Mouse (Mus musculus): ENCODE results near the gene Edar.

Gene Edar

DNA sequence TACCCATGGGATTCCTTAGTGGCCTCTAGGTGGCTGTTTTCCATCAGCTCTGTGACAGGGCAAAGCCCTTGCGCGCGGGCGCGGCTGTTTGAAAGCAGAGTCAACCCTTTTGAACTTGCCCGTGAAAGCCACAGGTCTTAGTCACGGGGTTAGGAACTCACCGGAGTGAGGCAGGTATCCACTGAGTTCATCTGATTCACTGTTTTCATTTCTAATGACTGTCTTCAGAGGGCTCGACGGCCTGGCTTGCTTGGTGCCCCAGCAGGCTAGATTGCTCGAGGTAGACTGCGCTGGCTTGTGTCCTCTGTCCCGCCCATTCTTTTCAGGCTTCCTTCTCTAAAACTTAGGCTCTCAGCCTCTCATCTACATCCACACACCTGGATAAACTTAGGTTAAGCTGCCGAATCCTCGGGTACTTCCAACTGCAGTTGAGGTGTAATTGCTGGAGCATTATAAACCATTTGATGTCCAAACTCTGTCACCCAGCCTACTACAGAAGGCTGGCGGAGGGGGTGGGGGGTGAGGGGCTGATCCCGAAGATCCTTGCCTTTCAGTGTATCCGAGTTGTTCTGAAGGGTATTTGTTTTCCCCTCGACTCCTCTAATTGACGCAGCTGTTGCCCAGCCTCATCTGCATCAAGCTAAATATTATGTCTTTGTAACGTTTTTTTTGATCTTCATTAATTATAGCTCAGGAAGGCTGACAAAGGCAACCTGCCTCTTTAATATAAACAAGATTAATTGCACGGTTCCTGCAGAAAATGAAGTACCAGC, 24.0 kb downstream of the Edar start:
- DNase-seq (ENCODE audit: low spot score in 2 of 2) = no peak

DNA sequence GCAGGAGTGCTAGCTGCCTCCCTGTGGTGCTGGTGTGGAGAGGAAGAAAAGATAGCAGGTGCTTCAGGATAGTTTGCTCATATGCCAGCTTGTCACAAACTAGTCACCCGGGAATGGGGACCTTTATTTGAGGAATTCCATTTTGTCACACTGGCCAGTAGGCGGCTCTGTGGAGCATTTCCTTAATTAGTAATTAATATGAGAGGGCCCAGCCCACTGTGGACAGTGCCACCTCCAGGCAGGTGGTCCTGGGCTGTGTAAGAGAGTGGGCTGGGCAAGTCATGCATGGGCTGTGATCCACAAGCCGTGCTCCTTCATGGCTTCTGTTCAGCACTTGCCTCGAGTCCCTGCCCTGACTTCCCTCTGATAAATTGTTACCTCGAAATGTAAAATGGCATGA, 26.7 kb downstream of the Edar start:
- DNase-seq (ENCODE audit: low spot score in 2 of 2) = no peak

DNA sequence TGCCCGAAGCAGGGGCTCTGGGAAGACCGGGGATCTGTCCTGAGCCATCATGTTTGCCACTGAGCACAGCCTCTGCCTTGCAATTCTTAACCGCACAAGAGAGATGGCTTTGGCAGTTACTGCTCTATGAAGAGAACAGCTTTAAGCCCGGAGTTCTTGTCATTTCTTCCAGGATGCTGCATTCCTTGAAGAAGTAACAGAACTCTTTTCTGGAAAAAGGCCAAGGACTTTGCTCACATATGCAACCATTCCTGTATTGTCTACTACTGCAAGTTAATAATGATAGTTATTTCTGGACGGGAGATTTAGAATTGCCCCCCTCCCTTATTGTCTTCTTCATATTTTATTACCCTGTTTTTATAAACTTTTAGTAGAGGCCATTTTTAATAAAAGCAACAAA, 30.8 kb downstream of the Edar start:
- no peak for DNase-seq (ENCODE audit: low spot score in 2 of 2)

DNA sequence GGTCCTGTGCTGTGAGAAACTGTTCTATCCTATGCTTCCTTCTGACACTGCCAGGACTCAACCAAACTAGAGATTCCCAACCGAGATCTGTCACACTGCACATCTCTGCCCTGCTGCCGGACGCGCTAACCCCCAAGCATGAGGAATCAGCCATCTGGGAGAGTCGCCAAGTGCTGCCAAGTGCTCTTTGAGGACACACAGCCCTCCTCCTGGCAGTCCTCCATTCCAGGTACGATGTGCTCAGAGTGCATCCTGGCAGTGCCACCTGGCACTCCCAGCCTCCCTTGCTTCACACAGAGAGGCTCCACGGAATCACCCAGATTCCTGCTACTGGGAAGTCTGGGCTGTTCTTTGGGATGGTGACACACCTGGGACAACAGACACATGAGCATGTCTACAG, 31.3 kb downstream of the Edar start:
- DNase-seq (ENCODE audit: low spot score in 2 of 2) = no peak

DNA sequence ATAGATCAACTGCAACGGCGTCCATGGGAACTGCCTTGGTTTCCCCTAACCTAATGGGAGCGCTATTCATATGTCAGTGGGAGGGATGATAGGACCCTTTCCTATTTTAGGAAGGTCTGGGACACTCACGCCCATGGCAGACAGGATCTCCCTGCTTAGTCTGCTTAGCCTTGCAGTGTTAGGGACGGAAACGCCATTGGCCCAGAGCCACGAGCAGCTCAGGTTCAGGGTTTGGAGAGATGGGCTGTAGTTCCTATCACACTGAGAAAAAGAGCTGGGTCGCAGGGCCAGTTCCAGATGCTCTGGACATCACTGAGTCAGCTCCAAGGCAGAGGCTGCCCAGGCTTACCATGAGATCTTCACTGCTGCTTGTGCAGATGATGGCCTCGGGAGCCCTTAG, 32.5 kb downstream of the Edar start:
- no peak for DNase-seq (ENCODE audit: low spot score in 2 of 2)

DNA sequence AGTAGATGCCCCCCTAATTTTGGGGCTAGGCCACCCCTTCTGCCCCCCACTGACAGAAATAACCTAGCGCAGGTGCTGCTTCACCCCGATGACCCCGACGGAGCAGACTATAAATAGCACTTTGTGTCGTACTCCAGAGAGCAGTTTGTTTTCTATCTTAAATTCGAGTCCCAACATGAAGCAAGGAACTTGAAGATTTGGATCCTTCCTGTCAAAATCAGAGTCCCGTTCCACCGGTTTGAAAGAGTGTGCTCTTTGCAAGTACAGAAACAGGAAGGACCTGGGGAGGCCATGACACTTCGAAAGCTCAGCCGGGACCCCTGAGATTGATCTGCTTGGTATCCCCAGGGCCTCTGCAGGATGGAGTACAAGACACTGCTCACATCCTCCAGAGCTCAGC, 33.8 kb downstream of the Edar start:
- no peak for DNase-seq (ENCODE audit: low spot score in 2 of 2)

DNA sequence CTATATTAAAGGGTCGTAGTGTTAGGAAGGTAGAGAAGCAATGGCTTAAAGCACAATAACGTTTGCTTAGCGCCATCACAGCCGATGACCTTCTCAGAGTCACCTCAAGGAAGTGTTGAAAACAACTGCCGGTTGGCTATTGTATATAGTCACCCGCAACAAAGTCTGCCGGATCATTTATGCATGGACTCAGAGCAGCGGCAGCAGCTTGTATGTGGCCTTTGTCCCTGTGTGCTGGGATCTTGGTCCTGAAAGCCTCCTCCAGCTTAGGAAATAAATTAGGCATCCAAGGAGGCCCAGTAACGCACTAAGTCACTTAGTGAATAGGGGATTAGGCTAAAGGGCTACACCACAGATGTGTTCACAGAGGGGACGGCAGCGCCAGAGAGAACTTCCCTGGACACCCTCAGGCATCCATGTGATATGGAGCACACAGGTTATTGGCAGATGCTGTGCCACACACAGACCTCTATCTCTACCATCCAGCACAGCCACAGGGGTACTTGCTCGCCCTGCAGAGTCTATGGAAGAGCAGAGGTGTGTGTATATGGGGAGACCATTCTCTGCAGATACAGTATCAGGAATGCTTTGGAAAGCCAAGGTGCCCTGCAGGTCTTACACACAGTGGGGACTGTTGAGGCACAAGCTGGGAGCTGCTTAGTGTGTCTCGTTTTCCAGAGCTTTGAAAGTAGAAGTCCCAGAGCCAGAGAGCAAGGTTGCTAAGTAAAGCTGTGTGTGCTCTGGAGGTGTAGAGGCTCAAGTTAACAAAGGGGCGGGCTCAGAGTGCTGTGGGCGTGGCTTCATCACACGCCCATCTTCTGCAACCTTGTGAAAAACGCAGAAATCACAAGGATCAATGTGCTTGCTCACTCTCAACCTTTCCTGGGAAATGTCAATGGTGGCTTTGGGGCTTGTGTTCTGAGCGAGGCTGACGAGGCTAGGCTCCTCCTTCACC, 34.7 kb downstream of the Edar start:
- no peak for DNase-seq (ENCODE audit: low spot score in 2 of 2)

DNA sequence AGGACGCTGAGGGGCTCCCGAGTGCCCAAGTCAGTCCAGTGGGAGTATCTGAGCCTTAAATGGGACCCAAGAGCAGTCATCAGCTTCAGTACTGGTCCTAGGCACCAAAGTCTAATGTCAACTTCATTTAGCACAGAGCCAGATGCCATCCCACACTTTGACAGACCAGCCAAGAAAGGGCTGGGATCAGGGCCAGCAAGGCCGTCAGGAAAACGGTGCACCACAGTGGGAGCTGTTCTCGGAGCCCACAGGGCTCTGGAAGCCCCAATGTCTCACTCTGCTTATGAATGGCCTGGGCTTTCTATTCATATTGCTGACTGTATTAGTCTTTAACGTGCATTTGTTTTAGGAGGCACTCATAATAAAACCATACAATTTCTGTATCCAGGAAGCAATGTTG, 36.2 kb downstream of the Edar start:
- DNase-seq (ENCODE audit: low spot score in 2 of 2) = peak; percentile 23 to 28

DNA sequence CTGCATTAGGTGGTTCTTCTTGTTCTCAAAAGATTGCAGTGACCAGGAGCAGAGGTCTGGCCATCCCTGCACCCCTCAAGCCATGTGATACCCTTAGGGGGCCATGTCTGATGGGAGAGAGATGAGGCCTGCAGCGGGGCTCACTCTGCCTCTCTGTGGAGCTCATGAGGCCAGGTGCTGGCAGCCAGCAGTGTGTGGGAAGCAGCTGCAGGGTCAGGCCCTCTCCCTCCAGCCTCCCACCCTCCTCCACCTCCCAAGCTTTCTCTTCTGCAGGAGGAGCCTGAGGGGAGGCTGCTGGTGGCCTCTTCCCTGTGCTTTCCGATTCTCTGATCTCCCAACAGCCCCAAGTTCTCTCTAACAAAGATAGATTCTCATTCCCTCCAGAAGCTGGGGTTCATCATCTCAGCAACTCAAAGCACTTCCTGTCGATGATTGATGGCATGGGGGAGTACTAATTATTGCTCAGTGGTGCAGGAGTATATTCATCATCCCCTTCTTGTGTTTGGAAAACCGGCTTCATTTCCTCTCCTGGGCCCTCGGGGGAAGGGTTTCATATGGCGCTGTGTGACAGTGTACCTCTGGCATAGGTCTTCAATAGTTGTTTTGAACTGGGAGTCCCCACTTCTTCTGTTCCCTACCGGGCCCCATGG, 38.9 kb downstream of the Edar start:
- DNase-seq (ENCODE audit: low spot score in 2 of 2) = no peak

DNA sequence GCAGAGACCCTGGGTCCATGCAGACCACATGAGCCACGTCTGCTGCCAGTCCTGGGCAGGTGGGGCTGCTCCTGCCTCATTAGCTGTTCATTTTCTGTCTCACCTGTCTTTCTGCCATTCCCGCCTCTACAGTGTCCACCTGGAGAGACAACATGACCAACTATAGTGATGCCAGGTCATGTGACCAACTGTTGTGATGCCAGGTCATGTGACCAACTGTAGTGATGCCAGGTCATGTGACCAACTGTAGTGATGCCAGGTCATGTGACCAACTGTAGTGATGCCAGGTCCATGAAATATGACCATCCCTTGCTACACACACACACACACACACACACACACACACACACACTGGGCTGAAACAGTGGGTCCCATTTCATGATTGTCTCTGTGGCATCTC, 41.9 kb downstream of the Edar start:
- DNase-seq (ENCODE audit: low spot score in 2 of 2) = no peak

DNA sequence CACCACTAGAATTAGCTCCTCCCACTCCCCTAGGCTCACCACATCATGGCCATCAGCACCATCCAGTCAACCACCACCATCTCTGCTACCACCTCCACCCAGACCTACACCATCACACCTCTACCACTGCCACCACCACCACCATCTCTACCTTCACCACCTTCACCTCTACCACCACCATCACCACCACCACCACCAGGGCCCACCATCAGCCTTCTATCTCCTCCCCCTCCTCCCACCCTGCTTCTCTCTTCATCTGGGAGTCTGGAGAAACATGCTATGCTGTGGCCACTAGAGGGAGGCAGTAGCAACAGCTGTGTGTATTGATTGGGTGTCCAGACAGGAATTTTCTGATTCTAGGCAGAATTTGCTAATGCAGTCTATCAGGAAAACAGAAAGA, 47.9 kb downstream of the Edar start:
- peak; percentile 35 to 45 for DNase-seq (ENCODE audit: low spot score in 2 of 2)

DNA sequence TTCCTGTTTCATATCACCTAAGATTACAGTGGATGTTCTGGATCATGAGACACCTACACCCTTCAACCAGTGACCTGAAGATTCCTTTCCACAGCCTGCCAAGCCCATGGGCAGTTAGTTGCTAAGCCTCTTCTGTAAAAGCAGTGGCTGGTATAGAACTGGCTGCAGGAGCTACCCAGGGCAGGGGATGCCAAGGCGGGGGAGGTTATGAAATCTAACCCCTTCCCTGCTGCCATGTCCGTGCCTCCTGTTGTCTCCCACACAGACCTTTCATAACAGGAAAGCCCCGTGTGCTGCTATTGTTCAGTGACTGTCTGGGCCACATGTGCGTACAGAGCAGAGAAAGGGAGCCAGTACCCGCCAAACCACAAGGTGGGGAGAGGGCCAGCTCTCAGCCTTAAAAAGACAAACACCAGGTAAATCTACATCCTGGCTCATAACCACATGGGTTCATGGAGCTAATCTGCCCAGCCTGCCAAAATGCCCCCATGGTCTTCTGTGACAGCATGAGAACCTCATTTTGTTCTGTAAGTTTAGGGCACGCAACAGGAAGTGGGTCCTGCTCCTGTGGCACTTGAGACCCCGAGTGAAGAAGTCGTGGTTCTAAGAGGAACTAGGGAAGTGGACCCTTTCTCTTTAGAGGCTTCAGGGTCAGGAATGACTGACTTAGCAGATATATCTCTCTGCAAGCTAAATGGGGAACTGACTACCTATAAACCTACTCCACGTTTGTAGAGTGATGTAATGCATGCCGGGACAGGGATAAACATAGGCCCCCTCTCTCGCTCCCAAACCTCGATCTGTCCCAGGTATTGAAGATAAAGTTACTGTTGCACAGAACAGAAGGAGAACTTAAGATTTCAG, 50.4 kb downstream of the Edar start:
- no peak for DNase-seq (ENCODE audit: low spot score in 2 of 2)

DNA sequence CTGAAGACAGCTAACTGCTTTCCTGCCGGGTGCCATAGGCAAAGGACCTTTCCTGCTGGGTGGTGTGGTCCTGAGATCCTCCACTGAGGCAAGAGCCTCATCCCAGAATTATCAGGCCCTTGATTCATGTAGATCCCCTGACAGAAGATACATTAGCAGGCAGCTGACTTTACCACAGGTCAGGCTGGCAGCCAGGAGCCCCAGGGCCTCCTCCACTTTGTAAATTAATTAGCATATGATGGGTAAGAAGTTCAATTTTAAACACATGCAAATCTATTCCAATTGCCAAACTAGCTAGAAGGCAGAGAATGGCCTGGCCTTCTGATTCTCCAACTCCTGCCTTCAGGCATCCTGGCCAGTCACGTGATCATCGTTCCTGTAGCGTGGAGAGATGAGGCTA, 56.2 kb downstream of the Edar start:
- no peak for DNase-seq (ENCODE audit: low spot score in 2 of 2)

DNA sequence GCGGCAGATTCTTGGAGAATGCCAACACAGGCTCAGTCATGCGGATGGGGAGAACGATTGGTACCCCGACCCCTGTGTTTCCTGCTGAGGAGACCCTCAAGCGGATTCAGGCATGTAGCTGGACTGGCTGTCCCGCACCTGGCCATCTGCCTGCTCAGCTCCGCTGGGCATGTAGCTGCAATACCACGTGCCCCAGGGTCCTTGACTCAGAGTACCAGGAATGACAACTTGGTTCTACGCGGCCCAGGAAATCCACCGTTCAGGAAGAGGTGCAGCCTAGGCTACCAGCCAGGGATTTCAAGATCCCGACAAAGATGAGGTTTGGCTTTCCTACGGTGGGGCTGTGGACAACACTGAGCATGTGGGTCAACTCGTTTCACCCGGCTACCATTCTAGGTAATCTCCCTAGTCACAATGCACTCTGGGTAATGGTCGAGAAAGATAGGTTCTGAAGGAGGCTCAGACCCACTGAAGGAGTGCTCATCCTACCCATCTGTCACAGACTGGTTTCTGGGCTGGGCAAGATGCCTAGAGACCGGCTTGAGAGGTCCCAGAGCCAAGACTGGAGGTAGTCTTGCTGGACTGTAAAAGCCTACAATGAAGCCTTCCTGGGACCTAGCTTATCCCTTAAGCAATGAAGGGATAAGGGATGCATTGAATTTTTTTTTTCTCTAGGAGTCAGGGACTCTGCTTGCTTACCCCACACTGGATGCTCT, 56.8 kb downstream of the Edar start:
- no peak for DNase-seq (ENCODE audit: low spot score in 2 of 2)

DNA sequence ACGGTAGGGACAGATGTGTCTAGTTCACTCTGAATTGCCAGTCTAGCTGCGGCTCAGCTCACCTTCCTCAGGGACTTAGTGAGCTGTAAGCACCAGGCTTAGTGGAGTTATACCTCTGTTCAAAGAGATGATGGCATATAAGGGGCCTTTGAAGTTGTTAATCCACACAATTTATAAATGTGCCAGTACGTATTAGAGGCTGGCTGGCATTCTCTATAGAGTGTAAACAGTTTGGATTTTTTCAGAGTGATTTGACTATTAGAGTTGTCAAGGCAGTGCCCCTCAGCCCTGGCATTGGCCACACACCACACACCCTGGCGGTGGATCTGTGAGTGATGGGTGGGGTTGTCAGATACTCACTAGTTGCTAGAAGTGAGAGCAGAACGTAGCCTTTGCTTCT, 58.9 kb downstream of the Edar start:
- no peak for DNase-seq (ENCODE audit: low spot score in 2 of 2)

DNA sequence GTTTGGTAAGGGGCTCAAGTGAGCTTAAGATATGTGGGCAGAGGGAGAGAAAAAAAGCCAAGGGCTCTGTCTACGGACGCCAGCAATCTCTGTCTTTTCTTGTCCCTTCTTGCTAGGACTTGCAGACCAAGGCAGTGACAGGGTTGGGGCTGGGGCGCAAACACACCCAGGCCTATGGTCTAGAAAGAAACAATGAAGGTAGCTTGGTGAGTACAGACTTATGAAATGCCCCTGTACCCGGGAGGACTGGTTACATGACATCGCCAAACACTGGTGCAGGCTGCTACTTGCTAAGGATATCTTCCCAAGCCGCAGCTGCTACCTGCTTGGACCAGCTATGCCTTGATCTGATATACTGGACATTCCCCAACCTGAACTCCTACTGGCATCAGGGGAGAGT, 60.9 kb downstream of the Edar start:
- no peak for DNase-seq (ENCODE audit: low spot score in 2 of 2)

DNA sequence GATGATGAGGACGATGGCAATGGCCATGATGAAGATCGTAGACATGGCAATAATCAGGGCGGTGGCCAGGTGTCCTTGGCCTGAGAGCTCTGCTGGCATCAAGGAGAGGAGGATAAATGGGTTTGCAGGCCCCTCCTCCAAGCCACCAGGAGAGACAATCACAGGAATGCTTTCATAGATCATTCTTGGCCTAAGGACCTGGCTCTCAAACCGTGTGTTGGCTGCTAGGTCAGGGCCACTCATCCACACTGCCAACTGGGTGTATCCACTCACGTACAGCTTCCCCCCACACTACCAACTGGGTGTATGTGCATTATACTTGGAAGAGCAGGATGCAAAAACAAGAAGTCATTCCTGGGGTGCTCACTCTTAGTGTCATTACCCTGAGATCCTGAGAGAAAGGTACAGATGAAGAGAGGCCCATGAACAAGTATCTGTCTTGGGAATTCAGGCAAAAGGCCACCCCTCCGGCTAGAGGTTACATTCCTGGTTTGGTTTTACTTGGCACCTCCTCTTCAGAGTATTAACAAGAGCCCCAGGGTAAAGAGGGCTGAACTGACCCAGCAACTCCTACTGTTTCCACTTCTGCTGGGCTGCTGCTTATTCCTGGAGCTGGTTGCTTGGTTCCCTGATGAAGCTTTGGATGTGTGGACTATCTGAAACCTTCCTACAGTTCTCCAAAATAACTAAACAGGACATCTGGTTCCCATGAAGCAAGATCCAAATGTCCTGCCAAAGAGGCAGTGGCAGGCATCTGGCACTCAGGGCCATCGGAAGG, 64.8 kb downstream of the Edar start:
- peak; percentile 7 to 24 for DNase-seq (ENCODE audit: low spot score in 2 of 2)

DNA sequence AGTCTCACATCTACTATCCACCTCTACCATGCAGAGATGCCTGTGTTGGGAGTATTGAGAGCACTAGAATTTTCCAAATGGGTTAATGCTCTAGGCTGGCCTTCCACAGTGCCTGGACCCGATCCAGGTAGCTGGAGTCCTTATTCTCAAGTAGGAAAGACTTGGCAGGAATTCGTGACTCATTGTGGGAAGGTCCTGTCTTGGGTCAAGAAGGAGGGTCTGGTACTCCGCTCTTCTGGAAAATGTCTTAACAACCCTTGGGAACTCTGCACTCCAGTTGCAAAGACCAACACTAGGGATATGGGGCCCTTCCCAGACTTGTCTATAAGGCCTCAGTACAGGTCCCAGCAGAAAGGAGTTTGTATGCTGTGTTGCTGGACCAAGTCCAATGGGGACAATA, 66.6 kb downstream of the Edar start:
- no peak for DNase-seq (ENCODE audit: low spot score in 2 of 2)

DNA sequence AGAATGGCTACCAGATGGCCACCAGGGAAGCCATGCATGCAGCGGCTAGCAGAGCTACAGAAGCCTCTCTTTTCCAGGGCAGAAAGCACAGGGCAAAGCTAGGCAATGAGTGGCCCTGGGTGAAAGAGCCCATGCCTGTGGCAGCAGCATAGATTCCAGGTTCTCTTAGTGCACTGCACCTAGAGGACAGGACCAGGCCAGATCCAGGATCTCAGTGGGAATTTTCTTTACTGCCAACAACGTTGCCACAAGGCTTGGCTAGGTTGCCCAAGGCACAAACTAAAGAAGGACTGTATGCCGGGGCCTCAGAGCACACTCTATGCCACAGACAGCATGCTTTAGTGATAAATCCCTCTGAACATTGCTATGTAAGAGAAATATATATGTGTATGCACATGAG, 69.1 kb downstream of the Edar start:
- DNase-seq (ENCODE audit: low spot score in 2 of 2) = no peak

DNA sequence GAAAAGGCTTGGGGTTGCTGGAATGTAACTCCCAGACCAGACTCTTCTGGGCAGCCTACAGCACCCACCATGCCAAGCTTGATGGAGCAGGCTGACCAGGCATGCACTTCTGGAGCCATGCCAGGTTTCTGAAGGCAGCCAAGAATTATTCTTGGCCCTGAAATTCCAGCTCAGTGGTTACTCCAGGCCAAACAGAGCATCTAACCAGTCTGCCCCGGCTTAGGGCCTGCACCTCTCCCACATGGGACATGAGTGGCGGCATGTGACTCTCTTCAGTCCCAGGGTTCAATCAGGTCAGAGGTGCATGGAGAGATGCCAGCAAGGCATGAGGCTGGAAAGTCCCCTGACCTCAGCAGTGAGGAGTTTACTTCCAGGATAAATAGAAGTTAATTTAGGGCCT, 70.7 kb downstream of the Edar start:
- peak in 1 of 2 experiments; percentile 43 for DNase-seq (ENCODE audit: low spot score in 2 of 2)

All from frontal cortex, postnatal 36 days (tissue).